Mouse (Mus musculus) natural killer cell, adult 2 months (primary cell): ENCODE data around the gene Sowaha.

Experiments used
- DNase-seq, 2 experiments: peaks; one replicate each; pipeline ENCODE4 v3.0.0; 2022; ENCODE audit warnings: low spot score in 2 of 2

Gene Sowaha

DNA sequence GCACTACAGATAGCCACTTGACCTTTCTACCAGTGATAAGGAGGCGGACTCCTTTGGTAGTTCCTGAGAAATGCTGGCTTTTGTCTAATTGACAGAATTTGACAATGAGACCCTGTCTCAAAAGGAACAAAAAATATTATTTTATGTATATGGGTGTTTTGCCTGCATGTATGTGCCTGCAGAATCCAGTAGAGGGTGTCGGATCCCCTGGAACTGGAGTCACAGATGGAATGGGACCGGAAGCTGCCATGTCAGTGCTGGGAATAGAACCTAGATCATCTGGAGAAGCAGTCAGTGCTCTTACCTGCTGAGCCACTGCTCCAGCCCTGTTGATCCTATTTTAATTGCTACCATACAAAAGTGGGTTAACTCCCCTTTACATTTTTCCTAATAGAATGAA is 7.4 kb downstream of the Sowaha start:
- DNase-seq = no peak

DNA sequence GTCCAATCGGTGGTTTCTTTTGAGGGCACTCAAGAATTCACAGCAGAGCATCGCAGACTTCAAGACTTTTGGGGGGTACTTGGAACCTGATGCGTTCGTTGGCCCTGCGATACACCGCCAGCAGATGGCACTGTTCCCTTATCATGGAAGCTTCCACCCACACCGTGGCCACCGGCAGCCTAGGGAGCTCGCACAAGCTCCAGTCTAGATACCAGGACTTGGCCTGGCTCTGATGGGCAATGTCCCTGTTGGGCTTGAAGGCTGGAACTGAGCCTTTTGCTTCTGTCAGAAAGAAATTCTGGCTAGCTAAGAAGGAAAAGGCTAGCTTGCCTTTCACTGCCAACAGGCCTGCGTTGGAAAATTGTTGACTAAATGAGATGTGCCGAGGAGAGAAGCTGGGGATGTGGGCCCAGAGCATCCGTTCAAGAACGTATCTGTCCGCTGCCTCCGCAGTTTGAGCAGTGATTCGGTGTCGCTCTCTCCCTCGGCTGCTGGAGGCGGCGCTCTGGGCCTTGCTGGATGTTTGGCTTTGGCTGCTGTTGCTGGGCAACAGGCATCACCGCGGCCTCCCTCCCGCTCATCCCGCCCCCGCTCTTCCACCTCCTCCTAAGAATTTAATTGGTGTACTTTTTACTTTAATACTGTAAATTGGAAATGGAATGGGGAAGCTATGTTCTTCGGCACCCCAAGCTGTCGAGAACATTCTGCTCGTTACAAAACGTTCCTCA is 9.9 kb downstream of the Sowaha start, which contains the start of gene Gm9837:
TSS of gene Gm9837 (minus strand) at position 512 of the 728 bp plus-strand sequence.
- peak; percentile 57 to 77 for DNase-seq

DNA sequence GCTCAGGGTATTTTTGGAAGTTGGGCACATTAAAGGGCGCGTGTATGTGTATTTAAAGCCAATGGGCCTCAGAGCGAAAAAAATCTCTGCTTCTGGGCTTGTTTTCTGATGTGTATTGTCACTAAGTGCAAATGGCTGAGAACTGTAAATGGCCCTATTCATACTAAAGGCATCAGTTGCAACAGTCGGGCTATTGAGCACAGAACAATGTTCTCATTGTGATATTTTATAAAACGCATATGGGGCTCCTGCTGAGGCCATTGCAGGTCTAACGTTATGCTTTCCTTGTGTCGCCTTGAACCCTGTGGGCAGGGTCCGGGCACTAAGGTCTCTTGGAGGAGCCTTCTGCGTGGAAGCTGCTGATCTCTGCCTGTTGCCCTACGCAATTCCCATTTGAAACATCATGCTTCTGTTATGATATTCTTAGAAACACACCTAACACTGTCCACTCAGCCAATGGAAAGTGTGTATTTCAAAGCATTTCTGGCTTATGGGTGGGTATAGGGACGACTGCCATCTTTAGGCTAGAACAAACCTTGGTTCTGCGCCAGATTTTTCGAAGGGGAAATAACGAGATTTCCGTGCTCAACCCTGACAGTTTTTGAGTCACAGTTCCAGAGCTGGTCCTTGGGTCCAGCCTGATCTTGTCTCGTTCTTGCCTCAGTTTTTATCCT is 10.6 kb downstream of the Sowaha start:
- DNase-seq = no peak

DNA sequence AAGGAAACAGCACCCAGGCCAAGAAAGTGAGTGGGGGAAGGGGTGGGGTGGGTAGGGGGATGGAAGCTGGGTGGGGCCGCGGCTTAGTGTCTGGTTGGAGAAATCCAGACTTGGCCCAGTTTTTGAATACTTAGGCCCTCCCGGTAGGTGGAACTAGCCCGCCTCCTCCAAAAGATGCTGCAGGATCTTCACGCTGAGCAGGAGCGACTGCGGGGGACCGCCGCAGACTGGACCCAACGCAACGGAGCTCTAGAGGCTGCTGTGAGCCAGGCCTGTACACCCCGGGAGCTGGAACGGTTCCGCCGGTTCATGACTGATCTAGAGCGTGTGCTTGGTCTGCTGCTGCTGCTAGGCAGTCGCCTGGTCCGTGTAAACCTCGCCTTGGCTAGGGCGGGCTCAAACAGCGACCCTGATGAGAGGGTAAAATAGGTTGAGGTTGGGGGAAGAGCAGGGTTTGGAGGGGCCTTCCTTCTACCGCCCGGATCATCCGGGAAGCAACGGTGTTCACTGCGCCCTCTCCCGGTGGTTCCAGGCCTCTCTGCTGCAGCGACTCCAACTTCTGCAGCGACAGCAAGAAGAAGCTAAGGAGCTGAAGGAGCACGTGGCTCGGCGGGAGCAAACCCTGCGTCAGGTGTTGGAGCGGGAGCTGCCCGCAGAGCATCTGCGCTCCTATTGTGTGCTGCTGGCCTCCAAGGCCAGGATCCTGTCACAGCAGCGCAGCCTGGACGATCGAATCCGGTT is 13.7 kb downstream of the Sowaha start:
- no peak for DNase-seq

DNA sequence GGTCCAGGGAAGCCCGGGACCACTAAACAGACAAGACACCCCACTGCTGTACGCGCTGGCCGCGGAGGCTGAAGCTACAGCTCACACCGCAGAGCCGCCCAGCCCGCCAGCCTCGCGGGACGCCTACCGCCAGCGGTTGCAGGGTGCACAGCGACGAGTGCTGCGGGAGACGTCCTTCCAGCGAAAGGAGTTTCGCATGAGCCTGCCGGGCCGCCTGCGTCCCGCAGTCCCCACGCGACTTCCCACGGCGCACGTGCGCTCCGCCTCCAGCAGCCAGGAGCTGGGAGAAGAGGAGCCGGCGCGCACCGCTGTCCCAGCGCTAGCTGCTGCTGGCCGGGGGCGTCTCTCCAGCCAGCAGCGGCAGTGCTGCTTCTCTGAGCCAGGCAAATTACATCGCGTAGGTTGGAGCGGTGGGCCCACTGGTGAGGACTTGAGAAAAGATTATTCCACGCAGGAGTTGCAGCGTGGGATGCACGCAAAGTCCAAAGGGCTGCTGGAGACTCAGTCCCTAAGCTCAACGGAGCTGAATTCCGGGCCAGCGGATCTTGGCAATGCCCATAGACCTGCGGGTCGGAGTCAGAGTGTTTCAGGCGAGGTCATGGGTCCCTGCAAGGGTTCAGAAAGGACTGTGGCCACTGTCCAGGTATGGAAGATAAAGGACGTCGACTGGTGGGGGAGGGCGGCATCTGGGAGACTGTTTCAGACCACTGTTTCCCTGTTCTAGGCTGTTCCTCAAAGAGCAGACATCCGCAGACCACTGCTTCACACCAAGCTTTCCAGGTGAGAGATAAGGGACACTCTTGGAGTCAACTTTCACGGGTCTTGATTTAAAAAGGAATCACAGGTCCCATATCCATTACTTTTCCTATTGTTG is 16.3 kb downstream of the Sowaha start:
- DNase-seq = no peak

DNA sequence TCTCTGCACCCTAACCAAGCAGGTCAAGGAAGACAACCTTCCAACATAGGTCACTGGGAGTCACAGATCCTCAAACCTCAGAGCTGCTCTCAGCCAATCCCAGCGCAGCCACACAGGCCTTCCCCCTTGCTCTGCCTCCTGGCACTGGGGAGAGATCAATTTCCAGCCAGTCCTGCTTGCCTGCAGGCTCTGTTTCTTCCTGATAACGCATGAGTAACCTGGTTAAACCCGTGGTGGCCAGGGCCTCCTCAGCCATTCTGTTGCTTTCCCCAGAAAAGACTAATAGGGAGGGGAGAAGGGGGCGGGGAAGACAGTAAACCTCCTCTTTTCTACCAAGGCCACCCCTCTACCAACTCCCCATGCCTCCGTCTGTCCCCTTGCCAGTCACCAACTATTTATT is 18.3 kb downstream of the Sowaha start:
- DNase-seq = no peak

DNA sequence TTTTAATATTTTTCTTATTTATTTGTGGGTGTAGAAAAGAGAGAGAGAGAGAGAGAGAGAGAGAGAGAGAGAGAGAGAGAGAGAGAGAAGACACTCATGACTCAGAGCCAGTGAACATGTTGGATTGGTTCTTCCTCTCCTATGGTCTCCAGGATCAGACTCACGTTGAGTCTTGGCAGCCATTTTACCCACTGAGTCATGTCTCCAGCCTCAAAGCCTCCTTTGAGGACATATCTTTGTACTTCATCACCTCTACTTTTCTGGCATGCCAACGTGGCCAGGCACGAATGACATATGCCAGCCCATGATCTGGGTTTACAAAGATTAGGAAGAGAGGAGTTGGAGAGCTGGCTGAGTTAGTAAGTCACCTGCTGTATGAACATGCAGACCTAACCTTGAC is 19.9 kb downstream of the Sowaha start:
- DNase-seq = no peak

DNA sequence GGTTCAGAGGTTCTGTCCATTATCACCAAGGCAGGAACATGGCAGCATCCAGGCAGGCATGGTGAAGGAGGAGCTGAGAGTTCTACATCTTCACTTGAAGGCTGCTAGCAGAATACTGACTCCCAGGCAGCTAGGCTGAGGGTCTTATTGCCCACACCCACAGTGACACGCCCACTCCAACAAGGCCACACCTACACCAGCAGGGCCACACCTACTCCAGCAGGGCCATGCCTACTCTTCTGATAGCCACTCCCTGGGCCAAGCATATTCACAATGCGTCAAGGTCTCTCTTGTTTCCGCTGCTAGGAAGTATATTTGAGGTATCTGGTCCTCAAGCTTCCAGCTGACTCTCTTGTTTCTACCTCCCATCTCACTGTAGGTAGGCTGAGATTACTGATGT is 21.1 kb downstream of the Sowaha start:
- no peak for DNase-seq

DNA sequence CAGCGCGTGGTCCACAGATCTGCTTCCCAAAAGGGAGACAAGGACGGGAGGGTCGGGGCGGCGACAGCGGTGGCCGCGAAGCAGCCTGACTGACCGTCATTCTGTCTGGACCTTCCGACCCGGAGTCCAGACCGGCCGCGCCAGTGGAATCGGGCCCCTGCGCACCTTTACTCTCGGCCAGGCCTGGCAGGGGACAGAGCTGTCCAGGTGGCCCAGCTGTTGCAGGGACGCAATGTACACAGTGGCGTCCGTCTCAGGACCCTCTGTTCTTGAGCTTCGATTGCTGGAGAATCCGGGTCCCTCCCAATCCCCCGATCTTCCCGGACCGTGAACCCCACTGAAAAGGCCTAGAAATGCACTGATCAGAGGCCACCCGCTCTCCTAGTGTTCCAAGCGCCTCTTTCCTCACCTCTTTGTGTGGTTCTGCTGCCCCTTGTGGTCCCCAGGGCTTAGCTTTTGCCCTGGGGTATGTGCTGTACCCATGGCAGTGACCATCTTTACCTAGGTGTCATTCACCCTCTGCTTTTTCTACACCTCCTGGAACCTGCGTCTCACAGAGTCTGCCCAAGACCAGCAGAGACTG is 22.6 kb downstream of the Sowaha start:
- DNase-seq = no peak

DNA sequence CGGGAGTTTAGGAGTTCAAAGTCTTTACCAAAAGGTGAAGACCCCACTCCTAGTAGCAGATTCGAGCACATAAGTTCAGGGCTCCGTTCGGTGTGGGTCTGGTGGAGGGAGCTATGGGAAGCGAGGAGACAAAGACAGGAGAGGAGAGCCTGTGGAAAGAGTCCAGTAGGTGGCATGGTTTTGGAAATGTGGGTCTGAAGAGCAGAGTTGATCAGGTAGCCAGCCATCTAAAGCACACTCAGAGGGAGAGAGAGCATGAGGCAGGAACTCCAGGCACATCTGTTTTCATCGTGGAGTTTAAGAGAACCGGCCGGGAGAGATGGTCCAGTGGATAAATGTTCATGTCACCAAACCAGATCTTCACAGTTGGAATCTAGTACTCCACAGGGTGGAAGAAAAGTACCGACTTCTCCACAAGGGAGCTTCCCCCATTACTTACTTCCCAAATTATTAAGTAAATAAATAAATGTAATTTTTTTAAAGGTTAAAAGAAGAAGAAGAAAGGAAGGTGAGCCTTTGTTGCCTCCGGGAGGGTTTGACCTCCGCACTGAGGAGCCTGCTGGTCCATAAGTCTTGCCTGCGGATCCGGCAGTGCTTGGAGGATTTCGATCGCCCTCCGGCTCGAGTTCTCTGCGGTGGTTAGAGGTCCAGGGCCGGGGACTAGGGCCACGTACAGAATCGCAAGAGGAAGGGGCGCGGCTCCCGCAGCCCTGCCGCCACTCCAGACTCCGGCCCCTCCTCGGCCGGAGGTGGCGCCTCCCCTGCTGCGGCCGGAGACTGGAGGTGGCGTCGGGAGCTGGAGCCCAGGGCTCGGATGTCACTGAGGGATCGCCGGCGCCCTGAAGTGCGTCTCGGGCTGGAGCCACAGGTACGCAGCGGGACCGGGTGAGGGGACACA is 23.4 kb downstream of the Sowaha start, which contains the start of the genes Gm10447 and Shroom1:
TSS of gene Gm10447 (minus strand) at position 637 of the 898 bp plus-strand sequence.
TSS of gene Shroom1 (plus strand) at position 732 of the 898 bp plus-strand sequence.
- no peak for DNase-seq

DNA sequence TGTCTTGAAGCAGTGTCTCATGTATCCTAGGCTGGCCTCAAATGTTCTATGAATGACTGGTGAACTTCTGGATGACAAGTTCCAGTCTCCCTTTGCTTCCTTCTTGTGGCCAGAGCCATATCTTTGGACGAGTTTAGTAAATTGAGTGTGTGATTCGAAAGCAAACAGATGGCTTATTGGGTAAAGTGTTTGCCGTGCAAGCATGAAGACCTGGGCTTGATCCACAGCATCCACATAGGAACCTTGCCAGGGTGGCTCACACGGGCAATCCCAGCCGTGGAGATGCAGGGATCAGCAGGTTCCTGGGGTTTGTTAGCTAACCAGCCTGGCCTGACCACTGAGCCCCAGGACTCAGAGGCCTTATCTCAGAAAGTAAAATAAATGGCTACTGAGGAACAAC is 27.0 kb downstream of the Sowaha start:
- DNase-seq = no peak

DNA sequence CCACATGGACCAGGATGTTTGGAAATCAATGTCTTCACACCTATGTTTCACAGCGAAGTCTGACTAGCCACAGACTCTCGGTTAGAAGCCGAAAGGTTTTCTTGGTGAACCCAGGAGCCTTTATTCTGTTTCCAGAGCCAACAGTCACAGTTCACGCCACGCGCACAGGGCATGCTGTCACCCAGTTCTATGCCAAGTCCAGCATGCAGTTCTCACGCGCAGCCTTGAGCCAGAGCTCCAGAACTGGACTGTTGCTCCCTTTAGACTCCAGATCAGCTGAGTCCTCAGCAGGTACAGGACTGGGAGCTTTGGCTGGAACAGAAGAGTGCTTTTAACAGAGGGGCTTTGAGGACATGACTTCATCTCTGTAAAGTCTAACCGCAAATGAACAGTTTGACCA is 27.7 kb downstream of the Sowaha start:
- no peak for DNase-seq

DNA sequence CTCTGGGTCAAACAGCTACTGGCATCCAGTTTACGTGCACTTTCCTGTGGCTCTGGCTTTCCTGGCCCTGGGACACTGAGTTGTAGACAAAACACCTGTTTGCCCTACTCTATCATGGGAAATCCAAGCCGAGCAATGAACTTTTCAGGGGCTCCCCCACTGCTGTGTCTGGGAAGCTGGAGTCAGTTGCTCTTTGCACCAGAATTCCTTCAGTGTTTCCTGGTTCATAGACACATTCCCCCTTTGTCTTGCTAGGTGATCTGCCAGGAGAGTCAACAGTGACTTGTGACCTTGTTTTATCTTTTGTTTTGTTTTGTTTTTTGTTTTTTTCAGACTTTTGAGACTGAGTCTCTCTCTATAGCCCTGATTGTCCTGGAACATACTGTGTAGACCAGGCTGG is 28.7 kb downstream of the Sowaha start:
- no peak for DNase-seq

DNA sequence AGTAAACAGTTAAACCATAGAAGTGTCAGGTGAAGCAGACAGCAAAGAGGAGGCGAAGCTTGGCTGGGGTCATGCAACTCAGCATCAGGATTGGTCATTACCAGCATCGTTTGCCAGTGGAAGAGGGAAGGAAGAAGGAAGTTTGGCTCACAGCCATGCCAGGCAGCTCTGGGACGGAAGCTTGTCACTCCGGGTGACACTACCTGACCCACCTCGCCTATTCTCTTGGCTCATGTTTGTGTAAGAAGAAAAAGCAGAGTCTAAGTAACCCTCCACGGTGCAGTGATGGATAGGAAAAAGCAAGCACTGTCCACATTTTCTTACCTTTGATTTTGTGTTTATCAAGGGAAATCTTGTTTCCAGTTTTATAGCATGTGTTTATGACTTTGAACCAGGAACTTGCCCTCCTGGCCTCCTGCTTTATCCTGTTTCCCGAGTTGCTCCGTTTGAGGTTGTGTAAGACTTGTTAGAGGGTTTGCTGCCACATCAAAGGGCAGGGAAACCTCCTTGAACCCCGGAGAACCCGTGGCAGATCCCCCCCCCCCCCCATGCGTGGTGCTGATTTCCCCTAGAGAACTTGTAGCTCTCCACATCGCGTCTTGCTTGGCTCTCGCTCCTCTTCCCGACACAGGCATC is 29.9 kb downstream of the Sowaha start:
- no peak for DNase-seq

DNA sequence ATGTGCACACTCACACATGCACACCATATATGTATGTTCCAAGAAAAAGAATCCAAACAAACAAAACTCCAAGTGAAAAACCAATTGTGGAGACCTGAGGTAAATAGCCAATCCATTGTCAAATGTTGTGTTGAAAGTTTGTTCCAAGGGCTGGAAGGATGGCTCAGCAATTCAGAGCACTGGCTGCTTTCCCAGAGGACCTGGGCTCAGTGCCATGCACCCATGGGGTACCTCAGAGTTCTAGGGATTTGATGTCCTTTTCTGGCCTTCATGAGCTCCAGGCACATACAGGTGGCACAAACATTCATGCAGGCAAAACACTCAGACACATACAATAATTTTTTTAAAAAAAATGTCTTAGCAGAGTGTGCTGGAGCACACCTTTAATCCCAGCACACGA is 31.5 kb downstream of the Sowaha start:
- no peak for DNase-seq

DNA sequence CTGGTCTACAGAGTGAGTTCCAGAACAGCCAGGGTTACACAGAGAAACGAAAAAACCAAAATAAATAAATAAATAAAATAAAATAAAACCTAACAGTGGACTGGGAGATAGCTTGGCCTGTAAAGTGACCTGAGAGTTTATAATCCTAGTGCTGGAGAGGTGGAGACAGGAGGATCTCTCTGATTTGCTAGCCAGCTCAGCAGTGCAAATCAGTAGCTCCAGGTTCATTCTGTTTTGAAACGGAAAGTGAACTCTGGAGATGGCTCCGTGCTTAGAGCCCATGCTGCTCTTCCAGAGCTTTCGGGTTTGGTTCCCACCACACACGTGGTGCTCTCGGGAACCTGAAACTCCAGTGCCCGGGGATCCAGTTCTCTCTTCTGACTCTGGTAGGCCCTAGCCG is 32.1 kb downstream of the Sowaha start:
- no peak for DNase-seq

DNA sequence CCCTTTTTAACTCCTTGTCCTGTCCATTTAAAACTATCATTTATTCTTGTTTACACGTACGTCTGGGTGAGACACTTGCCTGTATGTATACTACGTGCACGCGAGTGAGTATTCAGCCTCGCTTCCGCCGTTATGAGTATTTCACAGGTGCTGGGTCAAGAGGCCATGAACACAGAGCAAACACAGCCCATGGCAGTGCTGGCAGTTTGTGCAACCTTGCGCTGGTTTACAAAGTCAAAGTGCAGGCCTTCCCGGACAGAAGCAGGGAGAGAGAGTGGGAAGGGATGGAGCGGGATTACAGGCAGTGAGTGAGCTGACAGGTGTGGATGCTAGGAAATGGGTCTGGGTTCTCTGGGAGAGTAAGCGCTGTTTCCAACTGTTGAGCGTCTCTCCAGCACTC is 33.9 kb downstream of the Sowaha start:
- no peak for DNase-seq

DNA sequence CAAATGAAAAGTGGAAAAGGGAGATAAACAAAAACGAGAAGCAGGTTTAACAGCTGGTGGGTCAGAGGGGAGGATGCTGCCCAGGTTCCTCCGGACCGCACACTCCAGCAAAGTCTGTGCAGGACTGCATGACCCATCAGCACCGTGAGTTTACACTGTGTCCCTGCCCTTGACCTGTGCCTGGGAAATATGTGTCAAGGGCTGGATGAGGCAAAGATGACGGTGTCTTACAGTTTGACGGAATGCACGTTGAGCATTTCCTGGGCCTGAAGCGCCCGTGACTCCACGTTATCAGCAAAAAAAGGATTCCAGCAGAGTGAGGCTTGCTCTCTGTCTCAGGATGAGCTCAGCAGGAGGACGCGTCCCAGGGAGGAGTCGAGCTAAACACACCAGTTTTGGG is 34.5 kb downstream of the Sowaha start:
- no peak for DNase-seq

DNA sequence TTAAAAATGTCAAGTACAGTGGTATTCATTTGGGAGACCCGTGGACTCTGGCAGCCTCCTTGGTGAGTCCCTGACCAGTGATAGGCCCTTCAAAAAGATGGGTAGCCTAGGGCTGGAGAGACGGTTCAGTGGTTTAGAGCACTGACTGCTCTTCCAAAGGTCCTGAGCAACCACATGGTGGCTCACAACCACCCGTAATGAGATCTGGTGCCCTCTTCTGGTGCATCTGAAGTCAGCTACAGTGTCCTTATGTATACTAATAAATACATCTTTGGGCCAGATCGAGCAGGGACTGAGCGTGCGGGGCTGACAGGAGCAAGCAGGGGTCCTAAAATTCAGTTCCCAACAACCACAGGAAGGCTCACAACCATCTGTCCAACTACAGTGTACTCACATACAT is 36.2 kb downstream of the Sowaha start:
- peak; percentile 25 to 37 for DNase-seq

DNA sequence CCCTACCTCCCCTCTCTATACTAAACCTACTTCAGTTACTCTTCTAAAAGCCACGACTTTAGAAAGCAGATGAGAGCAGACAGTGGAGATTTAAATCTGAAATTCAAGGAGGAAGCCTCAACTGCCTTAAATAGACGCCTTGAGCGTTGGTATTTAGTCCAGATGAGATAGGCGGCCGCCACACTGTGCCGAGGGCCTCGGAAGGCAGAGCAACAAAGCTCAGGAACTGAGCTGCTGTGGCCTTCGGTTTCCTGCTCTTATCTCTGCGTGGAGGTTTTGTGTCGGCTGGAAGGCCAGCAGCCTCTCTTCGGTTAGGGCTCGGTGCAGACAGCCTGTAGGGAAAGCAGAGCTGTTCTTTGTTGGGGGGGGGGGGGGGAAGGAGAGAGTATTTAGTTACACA is 38.2 kb downstream of the Sowaha start:
- DNase-seq = no peak
